In genomic region chr5:112431120-112431775, GRCm38 (mm10) we compare ENCODE assay signal across 14 mouse cellular contexts. TPM values are rescaled to one million over a fixed set of nuclear protein-coding genes. Genes with fewer than 3 reads are reported as not detected.
DNase-seq lines count a peak whose midpoint lies in the region; ATAC-seq and TF ChIP-seq lines count a peak whose summit lies in the region.
"Had no signal": no experiment of that assay in that cellular context is flagged by ENCODE, and none has a peak within 500 bp of the region (broad histone marks: within the 10 kb centered on the region; RNA-seq: fewer than 3 reads in every experiment).

No protein-coding gene starts in this region.

- TF ChIP-seq CTCF in stomach, postnatal 0 days (IDR thresholded peaks at IDR 0.05; ENCODE audit: low read depth): no peak
- TF ChIP-seq CTCF in hindbrain, postnatal 0 days (IDR thresholded peaks at IDR 0.05; ENCODE audit: low read depth): no peak

- H3K4me1 ChIP-seq in midbrain, embryonic 11.5 days (ENCODE audit: control insufficient read depth, insufficient read depth, low read length): peaks cover 11% of the 10 kb centered on the region
- H3K4me1 ChIP-seq in midbrain, embryonic 14.5 days (ENCODE audit: control insufficient read depth, insufficient read depth, low read length): peaks cover 4% of the 10 kb centered on the region
- 0 out of 2 replicates have a peak, but pooled peaks cover 3% of the 10 kb centered on the region for H3K4me1 ChIP-seq in intestine, embryonic 15.5 days (replicated peaks)
- no peaks in the 10 kb centered on the region for H3K4me1 ChIP-seq in stomach, postnatal 0 days (replicated peaks; ENCODE audit: control insufficient read depth, insufficient read depth)
- no peaks in the 10 kb centered on the region for H3K4me1 ChIP-seq in hindbrain, postnatal 0 days (ENCODE audit: insufficient read depth, low read length)

- no peak overlapping the region for H3K27ac ChIP-seq in midbrain, embryonic 11.5 days (ENCODE audit: low read depth, low read length)
- H3K27ac ChIP-seq in midbrain, embryonic 14.5 days (replicated peaks; ENCODE audit: low read depth, low read length): no peak overlapping the region
- no peak overlapping the region for H3K27ac ChIP-seq in intestine, embryonic 15.5 days
- no peak overlapping the region for H3K27ac ChIP-seq in stomach, postnatal 0 days (replicated peaks)
- H3K27ac ChIP-seq in hindbrain, postnatal 0 days: no peak overlapping the region
- H3K27ac ChIP-seq: hindbrain, embryonic 15.5 days had no signal

- no peaks in the 10 kb centered on the region for H3K36me3 ChIP-seq in midbrain, embryonic 11.5 days (ENCODE audit: control insufficient read depth, insufficient read depth, low read length)
- H3K36me3 ChIP-seq in midbrain, embryonic 14.5 days (ENCODE audit: control insufficient read depth, insufficient read depth, low read length): 0 out of 2 replicates have a peak, but pooled peaks cover 2% of the 10 kb centered on the region
- H3K36me3 ChIP-seq in intestine, embryonic 15.5 days: no peaks in the 10 kb centered on the region
- H3K36me3 ChIP-seq in stomach, postnatal 0 days (ENCODE audit: control insufficient read depth, insufficient read depth, low read length): no peaks in the 10 kb centered on the region
- peaks cover 4% of the 10 kb centered on the region; the same call in 1 of the 2 replicates for H3K36me3 ChIP-seq in hindbrain, postnatal 0 days (ENCODE audit: insufficient read depth, low read length)
- H3K36me3 ChIP-seq: hindbrain, embryonic 15.5 days had no signal

- TF ChIP-seq EP300 in stomach, postnatal 0 days (optimal IDR thresholded peaks at IDR 0.05): no peak

- no peaks in the 10 kb centered on the region for H3K9me3 ChIP-seq in midbrain, embryonic 11.5 days (ENCODE audit: control insufficient read depth, low read length)
- H3K9me3 ChIP-seq in midbrain, embryonic 14.5 days (ENCODE audit: control insufficient read depth, low read length): no peaks in the 10 kb centered on the region
- H3K9me3 ChIP-seq in intestine, embryonic 15.5 days: no peaks in the 10 kb centered on the region
- no peaks in the 10 kb centered on the region for H3K9me3 ChIP-seq in stomach, postnatal 0 days (ENCODE audit: control insufficient read depth, low read length)
- no peaks in the 10 kb centered on the region for H3K9me3 ChIP-seq in hindbrain, postnatal 0 days (ENCODE audit: low read length)
- H3K9me3 ChIP-seq: hindbrain, embryonic 15.5 days had no signal

- 0 out of 2 replicates have a peak, but pooled peaks have one; percentile 8 for ATAC-seq in midbrain, embryonic 11.5 days (ENCODE audit: low FRiP score)
- no peak for ATAC-seq in midbrain, embryonic 14.5 days (ENCODE audit: low FRiP score, low TSS enrichment)
- ATAC-seq in intestine, embryonic 15.5 days: peak; percentile 50
- ATAC-seq in stomach, postnatal 0 days (ENCODE audit: low FRiP score, low TSS enrichment): no peak
- ATAC-seq in hindbrain, postnatal 0 days: no peak

- DNase-seq in gastrocnemius, postnatal 14 days: peak; percentile 2
- DNase-seq in gastrocnemius, postnatal 25 days: no peak
- no peak for DNase-seq in midbrain, embryonic 11.5 days (ENCODE audit: low spot score, missing footprints)
- DNase-seq in midbrain, embryonic 14.5 days: no peak
- DNase-seq in stomach, postnatal 0 days (ENCODE audit: low spot score): peak; percentile 34
- DNase-seq in layer of hippocampus, adult 8-10 months (ENCODE audit: low spot score in 2 of 2): no peak
- DNase-seq in hindbrain, postnatal 0 days (ENCODE audit: low spot score): no peak
- DNase-seq: cerebellum, postnatal 14 days; heart, adult 11 months had no signal

- H3K9ac ChIP-seq in midbrain, embryonic 11.5 days (ENCODE audit: low read length): no peak overlapping the region
- no peak overlapping the region for H3K9ac ChIP-seq in midbrain, embryonic 14.5 days (replicated peaks; ENCODE audit: low read length)
- H3K9ac ChIP-seq in intestine, embryonic 15.5 days: no peak overlapping the region
- H3K9ac ChIP-seq in stomach, postnatal 0 days (ENCODE audit: low read length): no peak overlapping the region
- no peak overlapping the region for H3K9ac ChIP-seq in hindbrain, postnatal 0 days (replicated peaks; ENCODE audit: low read length)
- H3K9ac ChIP-seq: hindbrain, embryonic 15.5 days had no signal

- no peak overlapping the region for H3K4me2 ChIP-seq in midbrain, embryonic 11.5 days
- H3K4me2 ChIP-seq in midbrain, embryonic 14.5 days (ENCODE audit: low read length): no peak overlapping the region
- peak overlapping the region; percentile 48 for H3K4me2 ChIP-seq in intestine, embryonic 15.5 days (replicated peaks)
- 0 out of 2 replicates have a peak overlapping the region, but pooled peaks have one; percentile 17 for H3K4me2 ChIP-seq in stomach, postnatal 0 days (replicated peaks; ENCODE audit: low read depth)
- no peak overlapping the region for H3K4me2 ChIP-seq in hindbrain, postnatal 0 days (ENCODE audit: low read depth, low read length)
- H3K4me2 ChIP-seq: hindbrain, embryonic 15.5 days had no signal

- intact Hi-C loops in gastrocnemius, postnatal 14 days (cut with DNase I; ENCODE audit: low total_unique reads): loop anchor here (10.0 kb wide), 1 partner anchor 644 kb away; the partner anchor contains the start of gene Crybb2

- WGBS in midbrain, embryonic 11.5 days: 16% methylated on average over 14 of the region's 14 CpGs
- WGBS in midbrain, embryonic 14.5 days: 15% methylated on average over 14 of the region's 14 CpGs
- whole genome bisulfite sequencing in intestine, embryonic 15.5 days: 18% methylated on average over 14 of the region's 14 CpGs
- 26% methylated on average over 14 of the region's 14 CpGs for WGBS in stomach, postnatal 0 days
- WGBS in hindbrain, postnatal 0 days: 40% methylated on average over 14 of the region's 14 CpGs

- no peak overlapping the region for H3K4me3 ChIP-seq in midbrain, embryonic 11.5 days (ENCODE audit: low read depth, low read length)
- no peak overlapping the region for H3K4me3 ChIP-seq in midbrain, embryonic 14.5 days (replicated peaks; ENCODE audit: low read depth, low read length)
- H3K4me3 ChIP-seq in intestine, embryonic 15.5 days (replicated peaks): no peak overlapping the region
- no peak overlapping the region for H3K4me3 ChIP-seq in stomach, postnatal 0 days (ENCODE audit: low read depth, low read length)
- no peak overlapping the region for H3K4me3 ChIP-seq in hindbrain, postnatal 0 days (ENCODE audit: low read length)
- H3K4me3 ChIP-seq: hindbrain, embryonic 15.5 days; megakaryocyte, embryonic 14.5 days had no signal

- peaks cover 10% of the 10 kb centered on the region for H3K27me3 ChIP-seq in midbrain, embryonic 11.5 days (ENCODE audit: control insufficient read depth, insufficient read depth, low read length)
- peaks cover 5% of the 10 kb centered on the region; the same call in 1 of the 2 replicates for H3K27me3 ChIP-seq in midbrain, embryonic 14.5 days (ENCODE audit: control insufficient read depth, insufficient read depth, low read length)
- H3K27me3 ChIP-seq in intestine, embryonic 15.5 days (replicated peaks): peaks cover 7% of the 10 kb centered on the region
- H3K27me3 ChIP-seq in stomach, postnatal 0 days (ENCODE audit: control insufficient read depth, insufficient read depth, low read length): no peaks in the 10 kb centered on the region
- H3K27me3 ChIP-seq in hindbrain, postnatal 0 days (ENCODE audit: insufficient read depth, low read length): no peaks in the 10 kb centered on the region
- H3K27me3 ChIP-seq: hindbrain, embryonic 15.5 days had no signal

RNA-seq across cellular contexts. Expression of gene Gm6588, which starts 18.0 kb away (rescaled TPM):
- total RNA-seq in gastrocnemius, postnatal 14 days (2021): not detected
- total RNA-seq in gastrocnemius, postnatal 25 days (2021): not detected
- polyA plus RNA-seq in midbrain, embryonic 11.5 days (2014; fragmentation: Nextera tagmentation; extraction: Ambion mirVana): not detected in 2 replicates
- 0.26 and 0.61 TPM in 2 replicates for polyA plus RNA-seq in midbrain, embryonic 14.5 days (2014; fragmentation: Nextera tagmentation; extraction: Ambion mirVana)
- polyA plus RNA-seq in intestine, embryonic 15.5 days (2015; fragmentation: Nextera tagmentation; extraction: Ambion mirVana): not detected in 2 replicates
- 0.05 TPM in 1 of 2 replicates, not detected in the other for polyA plus RNA-seq in stomach, postnatal 0 days (2015; fragmentation: Nextera tagmentation; extraction: Ambion mirVana)
- total RNA-seq in layer of hippocampus, adult 8-10 months (2022): not detected
- total RNA-seq in hindbrain, postnatal 0 days (2014; rRNA removed): not detected in 2 replicates
- 0.25 and 0.58 TPM in 2 replicates for polyA plus RNA-seq in hindbrain, postnatal 0 days (2015; fragmentation: Nextera tagmentation; extraction: Ambion mirVana)
- total RNA-seq: left cerebral cortex, postnatal 14 days had no signal
- polyA plus RNA-seq: C2C12 had no signal

RNA-seq across cellular contexts. Expression of gene Asphd2, which starts 36.6 kb away (rescaled TPM):
- 1 to 10 TPM in 1 of 2 experiments, under 1 TPM in 1; 0.33 to 1.0 TPM for total RNA-seq in gastrocnemius, postnatal 14 days (2021)
- total RNA-seq in gastrocnemius, postnatal 25 days (2021): under 1 TPM; 0.36 to 0.56 TPM
- polyA plus RNA-seq in midbrain, embryonic 11.5 days (2014; fragmentation: Nextera tagmentation; extraction: Ambion mirVana): 35.4 and 48.3 TPM in 2 replicates
- 91.5 and 103 TPM in 2 replicates for polyA plus RNA-seq in midbrain, embryonic 14.5 days (2014; fragmentation: Nextera tagmentation; extraction: Ambion mirVana)
- 8.5 and 10.1 TPM in 2 replicates for polyA plus RNA-seq in intestine, embryonic 15.5 days (2015; fragmentation: Nextera tagmentation; extraction: Ambion mirVana)
- 4.4 and 4.6 TPM in 2 replicates for polyA plus RNA-seq in stomach, postnatal 0 days (2015; fragmentation: Nextera tagmentation; extraction: Ambion mirVana)
- 100 to 1,000 TPM; 181 to 186 (median 183) TPM for total RNA-seq in layer of hippocampus, adult 8-10 months (2022)
- 143 and 164 TPM in 2 replicates for total RNA-seq in hindbrain, postnatal 0 days (2014; rRNA removed)
- polyA plus RNA-seq in hindbrain, postnatal 0 days (2015; fragmentation: Nextera tagmentation; extraction: Ambion mirVana): 113 and 118 TPM in 2 replicates

Comparison
In these comparisons a context has a peak if more than half of its experiments do, and no peak if none do; other contexts are left out.
1. DNase-seq: peak in gastrocnemius, postnatal 14 days (single experiment) and stomach, postnatal 0 days (single experiment); none in gastrocnemius, postnatal 25 days (single experiment), midbrain, embryonic 11.5 days (single experiment), midbrain, embryonic 14.5 days (single experiment), layer of hippocampus, adult 8-10 months (0 of 2) and hindbrain, postnatal 0 days (single experiment).
2. ATAC-seq: peak in midbrain, embryonic 11.5 days (single experiment) and intestine, embryonic 15.5 days (single experiment); none in midbrain, embryonic 14.5 days (single experiment), stomach, postnatal 0 days (single experiment) and hindbrain, postnatal 0 days (single experiment).
3. H3K4me2 ChIP-seq: peak in intestine, embryonic 15.5 days (single experiment) and stomach, postnatal 0 days (single experiment); none in midbrain, embryonic 11.5 days (single experiment), midbrain, embryonic 14.5 days (single experiment) and hindbrain, postnatal 0 days (single experiment).